Mouse (Mus musculus) heart, embryonic 16.5 days (tissue): ENCODE measurements around the gene Sap30l. TPM values are rescaled to one million over a fixed set of nuclear protein-coding genes. Genes with fewer than 3 reads are reported as not detected.

Source experiments
- ATAC-seq: fragments of 200-750 bp; cut with Nextera tagmentation; replicated peaks from 2 replicates; pipeline ENCODE4 v1.8.0; 2017; ENCODE audit warnings: moderate number of reproducible peaks; ENCODE audit not compliant: insufficient read depth, low FRiP score; ENCODE audit errors: extremely low read depth
- H3K27ac ChIP-seq: fragments of 300-500 bp; sonication (generic); 2 replicates; pipeline ENCODE4 v1.5.1; 2014; ENCODE audit warnings: mild to moderate bottlenecking, low read length, control low read depth, moderate library complexity
- H3K27me3 ChIP-seq: fragments of 300-500 bp; sonication (generic); 2 replicates; pipeline ENCODE4 v1.6.1; 2014; ENCODE audit warnings: low read length, mixed read lengths; ENCODE audit not compliant: control insufficient read depth, insufficient read depth
- H3K36me3 ChIP-seq: fragments of 300-500 bp; sonication (generic); 2 replicates; pipeline ENCODE4 v1.6.1; 2014; ENCODE audit not compliant: control insufficient read depth, insufficient read depth
- H3K4me1 ChIP-seq: fragments of 300-500 bp; sonication (generic); 2 replicates; pipeline ENCODE4 v1.6.1; 2014; ENCODE audit warnings: low read length, mixed read lengths; ENCODE audit not compliant: control insufficient read depth, insufficient read depth
- H3K4me2 ChIP-seq: fragments of 300-500 bp; sonication (generic); 2 replicates; pipeline ENCODE4 v1.6.1; 2014; ENCODE audit warnings: low read depth, mild to moderate bottlenecking, control low read depth, low read length
- H3K4me3 ChIP-seq: fragments of 300-500 bp; sonication (generic); 2 replicates; pipeline ENCODE4 v1.5.1; 2014; ENCODE audit warnings: mild to moderate bottlenecking, control low read depth, low read length
- H3K9ac ChIP-seq: fragments of 300-500 bp; sonication (generic); 2 replicates; pipeline ENCODE4 v1.6.1; 2014; ENCODE audit warnings: low read length, control low read depth
- H3K9me3 ChIP-seq: fragments of 300-500 bp; sonication (generic); replicated peaks from 2 replicates; pipeline ENCODE4 v1.6.1; 2016; ENCODE audit warnings: low read length; ENCODE audit not compliant: control insufficient read depth
- WGBS: fragments of 180-500 bp; shearing (Covaris S2); extraction: QIAGEN DNeasy Blood & Tissue Kit; methylation state at CpG from one replicate; pipeline ENCODE4 v1.1.7; 2014; 5-methylcytosine and 5-hydroxymethylcytosine counted together
- polyA plus RNA-seq: library from polyadenylated mRNA; unstranded; fragments of >200 nt; fragmentation: Nextera tagmentation; extraction: Ambion mirVana; gene quantifications from 2 replicates; pipeline ENCODE4 v1.2.1, GENCODE M21; 2015

Sap30l gene
- polyA plus RNA-seq: 5.7 and 7.6 TPM in 2 replicates

GRCm38 (mm10) chr11:57800971-57801765 lies at the start of gene Sap30l:
Gene Sap30l, plus strand, starts transcription at chr11:57801637.
- Histone ChIP-seq H3K9me3 (no peaks in the 10 kb centered on the region), H3K27ac (peak within 1 kb of the TSS; percentile 90), H3K4me1 (peaks cover 21% of the 10 kb centered on the region), H3K36me3 (no peaks in the 10 kb centered on the region), H3K9ac (peak within 1 kb of the TSS; percentile 93), H3K27me3 (no peaks in the 10 kb centered on the region), H3K4me2 (peak within 1 kb of the TSS; percentile 95), H3K4me3 (peak within 1 kb of the TSS; percentile 72)
- peak; percentile 96 for ATAC-seq
- WGBS: under 1% methylated on average over 65 of the region's 66 CpGs

- H3K27me3 ChIP-seq: no peaks in the 10 kb centered on the region
- H3K27ac ChIP-seq: no peak overlapping the region
- 55% methylated on average over 14 of the region's 14 CpGs for WGBS
- H3K4me3 ChIP-seq: no peak overlapping the region
- H3K4me2 ChIP-seq: no peak overlapping the region
- no peaks in the 10 kb centered on the region for H3K36me3 ChIP-seq
- H3K9me3 ChIP-seq: no peaks in the 10 kb centered on the region
- H3K9ac ChIP-seq: no peak overlapping the region
- no peak for ATAC-seq
- H3K4me1 ChIP-seq: peaks cover 5% of the 10 kb centered on the region; the same call in 1 of the 2 replicates
These were observed 47.8 kb upstream of the Sap30l start for GRCm38 (mm10) chr11:57753538-57754203.

DNA sequence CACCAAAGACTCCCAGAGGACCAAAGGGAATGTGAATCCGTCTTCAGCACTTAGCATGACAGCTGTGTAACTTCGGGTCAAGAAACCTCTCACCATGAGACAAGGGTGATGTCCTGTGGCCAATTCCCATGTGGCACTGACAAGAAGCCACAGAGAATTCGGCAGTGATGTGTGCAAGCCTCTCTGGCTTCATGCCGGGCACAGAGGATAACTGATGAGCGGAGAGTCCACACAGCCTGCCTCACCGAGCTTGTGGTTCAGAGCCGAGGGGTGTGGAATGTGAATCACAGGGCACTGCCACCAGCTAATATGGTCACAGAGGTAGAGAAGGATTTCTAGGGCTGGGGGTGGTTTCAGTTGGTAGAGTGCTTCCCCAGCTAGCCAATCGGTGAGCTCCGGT lies 42.8 kb upstream of the Sap30l start:
- Histone ChIP-seq H3K27ac (no peak overlapping the region), H3K4me3 (no peak overlapping the region), H3K4me2 (no peak overlapping the region), H3K9me3 (peaks cover 3% of the 10 kb centered on the region; the same call in 1 of the 2 replicates), H3K9ac (no peak overlapping the region), H3K4me1 (no peaks in the 10 kb centered on the region), H3K27me3 (no peaks in the 10 kb centered on the region), H3K36me3 (peaks cover 4% of the 10 kb centered on the region; the same call in 1 of the 2 replicates)
- no peak for ATAC-seq
- WGBS: 68% methylated on average over 9 of the region's 9 CpGs

DNA sequence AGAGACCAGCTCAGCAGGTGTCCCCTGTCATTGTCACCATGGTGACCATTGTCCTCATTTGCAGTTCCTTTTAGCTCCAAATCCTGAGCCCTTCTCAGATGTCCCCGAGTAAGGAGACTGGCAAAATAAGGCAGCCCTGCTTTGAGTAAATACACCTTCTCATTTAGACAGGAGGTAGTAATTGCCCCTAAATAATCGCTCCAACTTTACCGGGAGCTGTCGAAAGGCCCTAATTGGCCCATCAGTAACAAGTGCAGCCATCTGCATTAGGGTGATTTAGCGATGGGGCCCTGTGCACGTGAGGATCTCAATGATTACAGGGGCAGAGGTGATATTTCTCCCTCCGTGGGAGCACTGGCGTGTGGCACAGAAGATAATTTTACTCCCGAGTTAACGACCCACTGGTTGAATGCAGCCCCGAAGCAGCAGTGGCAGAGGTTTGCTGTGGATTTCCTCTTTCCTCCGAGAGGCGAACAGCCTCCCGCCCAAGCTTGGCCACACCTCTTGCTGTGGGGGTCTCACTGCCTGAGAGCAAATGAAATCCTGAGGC lies 40.9 kb upstream of the Sap30l start:
- Histone ChIP-seq H3K4me2 (no peak overlapping the region), H3K9me3 (peaks cover 3% of the 10 kb centered on the region; the same call in 1 of the 2 replicates), H3K4me1 (no peaks in the 10 kb centered on the region), H3K27ac (no peak overlapping the region), H3K9ac (no peak overlapping the region), H3K27me3 (no peaks in the 10 kb centered on the region), H3K36me3 (peaks cover 4% of the 10 kb centered on the region; the same call in 1 of the 2 replicates), H3K4me3 (no peak overlapping the region)
- WGBS: 27% methylated on average over 14 of the region's 14 CpGs
- ATAC-seq: no peak

DNA sequence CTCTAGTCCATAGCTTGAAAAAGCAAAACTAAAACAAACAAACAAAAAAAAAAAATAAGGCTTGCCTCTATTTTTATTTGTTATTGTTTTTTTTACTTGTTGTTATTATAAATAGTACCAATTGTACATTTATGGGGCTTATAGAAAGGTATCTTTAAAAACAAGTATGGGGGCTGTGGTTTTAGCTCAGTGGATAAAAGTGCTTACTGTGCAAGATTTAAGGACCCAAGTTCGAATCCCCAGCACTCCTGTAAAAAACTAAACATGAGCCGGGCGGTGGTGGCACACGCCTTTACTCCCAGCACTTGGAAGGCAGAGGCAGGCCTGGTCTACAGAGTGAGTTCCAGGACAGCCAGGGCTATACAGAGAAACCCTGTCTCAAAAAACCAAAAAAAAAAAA lies 40.1 kb upstream of the Sap30l start:
- peaks cover 3% of the 10 kb centered on the region; the same call in 1 of the 2 replicates for H3K9me3 ChIP-seq
- no peak overlapping the region for H3K27ac ChIP-seq
- 93% methylated on average over 4 of the region's 4 CpGs for WGBS
- no peak overlapping the region for H3K4me2 ChIP-seq
- H3K4me1 ChIP-seq: no peaks in the 10 kb centered on the region
- no peak for ATAC-seq
- H3K4me3 ChIP-seq: no peak overlapping the region
- no peaks in the 10 kb centered on the region for H3K27me3 ChIP-seq
- H3K36me3 ChIP-seq: peaks cover 4% of the 10 kb centered on the region; the same call in 1 of the 2 replicates
- no peak overlapping the region for H3K9ac ChIP-seq

GRCm38 (mm10) chr11:57764124-57764523 lies 37.3 kb upstream of the Sap30l start:
- ATAC-seq: no peak
- no peaks in the 10 kb centered on the region for H3K27me3 ChIP-seq
- H3K4me3 ChIP-seq: no peak overlapping the region
- 75% methylated on average over 3 of the region's 3 CpGs for WGBS
- H3K36me3 ChIP-seq: peaks cover 4% of the 10 kb centered on the region; the same call in 1 of the 2 replicates
- H3K27ac ChIP-seq: no peak overlapping the region
- H3K9me3 ChIP-seq: peaks cover 3% of the 10 kb centered on the region; the same call in 1 of the 2 replicates
- H3K4me2 ChIP-seq: no peak overlapping the region
- H3K4me1 ChIP-seq: no peaks in the 10 kb centered on the region
- H3K9ac ChIP-seq: no peak overlapping the region

- no peak overlapping the region for H3K27ac ChIP-seq
- H3K36me3 ChIP-seq: peaks cover 4% of the 10 kb centered on the region; the same call in 1 of the 2 replicates
- no peak overlapping the region for H3K4me2 ChIP-seq
- H3K9ac ChIP-seq: no peak overlapping the region
- 79% methylated on average over 12 of the region's 12 CpGs for WGBS
- no peak for ATAC-seq
- no peaks in the 10 kb centered on the region for H3K27me3 ChIP-seq
- peaks cover 3% of the 10 kb centered on the region; the same call in 1 of the 2 replicates for H3K9me3 ChIP-seq
- no peak overlapping the region for H3K4me3 ChIP-seq
- no peaks in the 10 kb centered on the region for H3K4me1 ChIP-seq
These were observed 34.8 kb upstream of the Sap30l start for GRCm38 (mm10) chr11:57766617-57767016.

GRCm38 (mm10) chr11:57767171-57767570 lies 34.3 kb upstream of the Sap30l start:
- Histone ChIP-seq H3K4me3 (no peak overlapping the region), H3K4me2 (no peak overlapping the region), H3K4me1 (no peaks in the 10 kb centered on the region), H3K9me3 (peaks cover 3% of the 10 kb centered on the region; the same call in 1 of the 2 replicates), H3K36me3 (peaks cover 4% of the 10 kb centered on the region; the same call in 1 of the 2 replicates), H3K9ac (no peak overlapping the region), H3K27me3 (no peaks in the 10 kb centered on the region), H3K27ac (no peak overlapping the region)
- whole genome bisulfite sequencing: 56% methylated on average over 6 of the region's 6 CpGs
- ATAC-seq: no peak
